Mouse (Mus musculus): Measurements from ENCODE around the gene Olfr1487. TPM values are rescaled to one million over a fixed set of nuclear protein-coding genes. Genes with fewer than 3 reads are reported as not detected.
"Not testable (repeated sequence)": the region's sequence is repeated elsewhere in the genome, so short reads cannot be mapped to it uniquely, and the experiment has no call there.

Olfr1487 gene
- not detected for total RNA-seq (2021)
- long read RNA-seq, experiment 1 = 0 reads
- long read RNA-seq, experiment 2 = 0 reads

DNA sequence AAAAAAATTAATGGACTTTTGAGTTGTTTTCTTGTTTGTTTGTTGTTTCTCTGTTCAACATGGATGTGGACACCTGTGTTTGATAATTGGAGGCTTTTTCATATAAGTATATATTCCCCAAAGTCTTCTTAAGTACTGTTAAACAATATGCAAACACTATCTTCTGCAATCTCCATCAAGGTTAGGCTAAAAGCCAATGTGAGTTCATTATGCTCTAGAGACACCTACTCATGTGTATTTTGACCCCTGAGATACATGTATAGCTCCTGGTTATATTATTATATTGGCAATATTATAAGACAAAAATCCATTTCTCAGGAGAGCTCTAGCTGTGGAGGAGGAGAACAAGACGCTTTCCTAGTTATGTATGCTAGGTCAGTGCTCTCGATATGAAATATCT, at the start of gene Olfr1487:
Gene Olfr1487, plus strand, starts transcription at position 301 of the 400 bp plus-strand sequence.
- not testable (repeated sequence) for DNase-seq

DNA sequence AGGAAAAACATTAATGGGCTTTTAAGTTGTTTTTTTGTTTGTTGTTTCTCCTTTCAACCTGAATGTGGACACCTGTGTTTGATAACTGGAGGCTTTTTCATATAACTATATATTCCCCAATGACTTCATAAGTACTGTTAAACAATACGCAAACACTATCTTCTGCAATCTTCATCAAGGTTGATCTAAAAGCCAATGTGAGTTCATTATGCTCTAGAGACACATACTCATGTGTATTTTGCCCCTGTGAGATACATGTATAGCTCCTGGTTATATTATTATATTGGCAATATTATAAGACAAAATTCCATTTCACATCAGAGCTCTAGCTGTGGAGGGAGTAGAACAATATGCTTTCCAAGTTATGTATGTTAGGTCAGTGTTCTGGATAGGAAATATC, 34.0 kb upstream of the Olfr1487 start, which contains the start of gene Olfr1484:
Gene Olfr1484, plus strand, starts transcription at position 301 of the 400 bp plus-strand sequence.
- no peak for DNase-seq

DNA sequence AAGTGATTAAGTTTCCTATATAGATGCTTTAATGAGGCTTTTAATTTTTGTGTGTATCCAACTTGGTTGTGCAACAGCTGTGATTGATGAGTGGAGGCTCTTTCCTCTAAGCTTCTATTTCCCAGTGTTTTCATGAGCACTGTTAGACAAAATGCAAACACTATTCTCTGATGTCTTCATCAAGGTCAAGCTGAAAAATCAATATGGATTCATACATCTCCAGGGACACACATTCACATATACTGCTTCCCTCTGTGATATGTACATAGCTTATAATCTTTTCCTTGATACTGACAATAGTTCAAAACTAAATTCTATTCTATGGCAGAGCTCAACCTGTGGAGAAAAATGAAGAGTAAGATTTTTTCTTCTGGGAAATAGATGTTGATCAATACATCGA, 14.1 kb downstream of the Olfr1487 start, which contains the start of gene Olfr1489:
Gene Olfr1489, plus strand, starts transcription at position 301 of the 400 bp plus-strand sequence.
- DNase-seq = no peak

DNA sequence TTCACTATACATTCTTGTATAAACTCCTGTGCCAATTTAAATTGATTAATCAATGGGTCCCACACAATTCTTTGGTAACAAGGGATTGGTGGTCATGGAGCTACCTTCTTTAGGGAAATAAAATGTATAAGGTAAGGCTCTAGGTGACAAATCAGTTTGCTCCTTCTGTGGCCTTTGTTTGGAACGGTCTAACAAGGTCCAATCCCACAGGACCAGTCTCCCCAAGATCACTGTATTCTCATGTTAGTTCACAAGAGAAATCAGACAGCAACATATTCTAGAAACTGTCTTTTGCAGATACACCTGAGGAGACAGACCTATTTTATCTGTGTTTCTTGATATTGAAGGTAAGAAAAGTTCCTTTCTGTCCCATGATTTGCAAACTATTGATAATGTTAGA, 33.6 kb downstream of the Olfr1487 start, which contains the start of gene Olfr1490:
Gene Olfr1490, plus strand, starts transcription at position 301 of the 400 bp plus-strand sequence.
- DNase-seq = no peak

Small RNA genes within 50 kb of the gene (microRNA-seq; reads per million reads assigned to microRNA genes)
- gene Gm22323 = not detected
- not detected for gene Gm23931

Other genes starting within 250 kb of the Olfr1487 start
- gene Olfr1469, start 209.5 kb upstream of the Olfr1487 start, total RNA-seq (2021) = not detected
- not detected for gene Olfr1471, start 174.0 kb upstream of the Olfr1487 start, total RNA-seq (2021)
- not detected for gene Olfr1472, start 161.3 kb upstream of the Olfr1487 start, total RNA-seq (2021)
- not detected for gene Olfr1474, start 147.8 kb upstream of the Olfr1487 start, total RNA-seq (2021)
- gene Olfr1475, start 137.2 kb upstream of the Olfr1487 start, total RNA-seq (2021) = not detected
- not detected for gene Olfr1477, start 116.8 kb upstream of the Olfr1487 start, total RNA-seq (2021)
- gene Olfr1480, start 89.5 kb upstream of the Olfr1487 start, total RNA-seq (2021) = not detected
- gene Olfr1484, start 33.9 kb upstream of the Olfr1487 start, total RNA-seq (2021) = not detected
- not detected for gene Olfr1489, start 14.2 kb downstream of the Olfr1487 start, total RNA-seq (2021)
- gene Olfr1490, start 33.7 kb downstream of the Olfr1487 start, total RNA-seq (2021) = not detected
- not detected for gene Olfr1491, start 79.9 kb downstream of the Olfr1487 start, total RNA-seq (2021)
- not detected for gene Olfr1493-ps1, start 105.9 kb downstream of the Olfr1487 start, total RNA-seq (2021)
- gene Olfr1494, start 122.4 kb downstream of the Olfr1487 start, total RNA-seq (2021) = not detected
- gene Olfr1495, start 147.2 kb downstream of the Olfr1487 start, total RNA-seq (2021) = not detected
- gene Olfr1496, start 160.5 kb downstream of the Olfr1487 start, total RNA-seq (2021) = not detected
- not detected for gene Olfr1497, start 180.8 kb downstream of the Olfr1487 start, total RNA-seq (2021)
- gene Olfr1499, start 202.1 kb downstream of the Olfr1487 start, total RNA-seq (2021) = not detected
- not detected for gene Olfr1500, start 213.1 kb downstream of the Olfr1487 start, total RNA-seq (2021)
- gene Olfr1501, start 233.3 kb downstream of the Olfr1487 start, total RNA-seq (2021) = not detected
- not detected for gene Olfr1502, start 244.4 kb downstream of the Olfr1487 start, total RNA-seq (2021)